Mouse (Mus musculus): ENCODE data around the gene Mau2.

The Mau2 gene

GRCm38 (mm10) chr8:69973442-69974161 is 68.9 kb downstream of the Mau2 start:
- no peak for DNase-seq (ENCODE audit: low read depth)

GRCm38 (mm10) chr8:69973063-69973441 is 69.5 kb downstream of the Mau2 start:
- no peak for DNase-seq (ENCODE audit: low read depth)

GRCm38 (mm10) chr8:69970880-69971279 is 71.7 kb downstream of the Mau2 start:
- DNase-seq (ENCODE audit: low read depth), result no peak

DNA sequence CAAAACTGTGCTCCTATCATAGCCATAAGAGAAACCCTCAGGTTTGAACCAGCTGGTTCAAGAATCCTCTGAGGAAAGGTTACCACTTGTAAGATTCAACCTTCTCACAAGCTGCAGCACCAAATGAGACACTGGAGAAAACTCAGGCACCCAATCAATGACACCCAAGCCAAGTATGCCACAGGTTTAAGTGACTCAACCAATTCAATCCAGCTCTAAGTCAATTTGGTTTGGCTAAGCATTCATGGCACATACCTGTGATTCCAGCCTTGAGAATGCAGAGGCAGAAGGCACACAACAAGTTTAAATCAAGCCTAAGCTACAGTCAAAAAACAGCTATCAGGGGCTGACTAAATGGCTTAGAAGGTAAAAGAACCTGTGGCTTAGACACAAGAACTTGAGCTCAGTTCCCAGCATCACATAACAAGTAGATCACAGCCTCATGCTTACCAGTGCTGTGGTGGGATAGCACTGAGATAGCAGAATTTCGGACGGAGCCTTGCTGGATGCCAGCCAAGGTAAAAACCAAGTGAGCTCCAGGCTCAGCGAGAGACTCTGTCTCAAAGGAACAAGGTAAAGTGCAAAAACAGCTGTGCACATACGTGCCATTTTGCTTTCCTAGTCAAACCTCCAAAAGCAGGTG is 75.1 kb downstream of the Mau2 start:
- no peak for DNase-seq (ENCODE audit: low read depth)

Measured in induced T-regulatory cell, adult 2 months (primary cell).